Mouse (Mus musculus): ENCODE results near the gene Trmt61a. TPM values are rescaled to one million over a fixed set of nuclear protein-coding genes. Genes with fewer than 3 reads are reported as not detected.
A peak's percentile ranks its signal among the peaks of the same experiment; 100 is the strongest.

The Trmt61a gene
- total RNA-seq, 2 experiments from 2014 or later: 3.1 to 3.8 TPM

DNA sequence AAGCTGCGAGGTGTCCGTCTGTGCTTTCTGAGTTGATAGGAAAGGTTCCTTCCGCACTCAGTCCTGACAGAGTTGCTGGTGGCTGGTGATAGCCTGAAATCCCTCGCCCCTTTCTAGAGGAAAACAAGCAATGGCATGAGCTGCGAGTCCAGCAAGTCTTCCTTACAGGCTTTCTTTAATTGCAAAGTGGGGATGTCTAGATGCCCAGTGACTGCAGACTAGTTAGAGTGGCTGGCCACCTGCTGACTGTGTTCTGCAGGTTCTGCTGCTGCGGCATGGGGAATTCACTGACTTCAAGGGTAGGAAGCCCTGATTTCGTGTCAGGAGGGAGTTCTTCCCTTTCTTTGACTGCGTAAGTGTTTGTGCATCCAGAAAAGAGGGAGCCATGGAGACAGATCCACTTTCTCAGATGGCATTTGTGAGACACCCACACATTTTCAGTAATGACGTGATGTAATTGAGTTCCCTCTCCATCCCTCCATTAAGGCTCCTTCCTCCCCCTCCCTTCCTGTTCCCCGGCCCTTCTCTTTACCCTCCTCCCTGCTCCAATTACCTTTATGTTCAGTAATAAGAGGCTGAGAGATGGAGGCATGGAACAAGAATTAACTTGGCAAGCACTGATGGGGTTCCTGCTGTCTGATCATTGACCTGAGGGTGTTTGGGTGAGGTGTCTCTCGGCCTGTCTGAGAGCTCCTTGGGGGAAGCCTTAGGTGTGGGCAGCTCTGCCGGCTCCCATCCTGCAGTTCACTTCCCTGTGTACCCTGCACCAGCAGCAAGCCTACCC lies 47.6 kb downstream of the Trmt61a start:
- Histone ChIP-seq H3K4me3 (peak overlapping the region; percentile 45), H3K27ac (peak overlapping the region; percentile 89)
- intact Hi-C loops (cut with DNase I): no loop called here
- TF ChIP-seq CTCF (IDR thresholded peaks at IDR 0.05): no peak
- no peak for DNase-seq

DNA sequence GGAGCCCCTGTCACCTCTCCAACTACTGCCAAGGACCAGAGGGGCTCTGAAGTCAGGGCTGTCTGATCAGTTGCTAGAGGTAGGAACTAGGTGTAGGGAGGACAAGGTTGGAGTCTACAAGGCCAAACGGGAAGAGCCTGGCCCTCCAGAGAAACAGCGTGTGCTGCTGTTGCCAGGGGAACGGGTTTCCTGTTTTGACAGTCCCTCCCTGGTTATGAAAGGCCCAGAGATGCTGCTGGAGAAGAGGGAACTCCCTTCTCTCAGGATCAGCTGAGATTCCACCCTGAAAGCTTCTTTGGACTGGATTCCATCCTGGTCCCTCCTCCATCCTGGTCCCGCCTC lies 48.2 kb downstream of the Trmt61a start:
- TF ChIP-seq CTCF (IDR thresholded peaks at IDR 0.05): no peak
- intact Hi-C loops (cut with DNase I): no loop called here
- peak; percentile 71 for DNase-seq

DNA sequence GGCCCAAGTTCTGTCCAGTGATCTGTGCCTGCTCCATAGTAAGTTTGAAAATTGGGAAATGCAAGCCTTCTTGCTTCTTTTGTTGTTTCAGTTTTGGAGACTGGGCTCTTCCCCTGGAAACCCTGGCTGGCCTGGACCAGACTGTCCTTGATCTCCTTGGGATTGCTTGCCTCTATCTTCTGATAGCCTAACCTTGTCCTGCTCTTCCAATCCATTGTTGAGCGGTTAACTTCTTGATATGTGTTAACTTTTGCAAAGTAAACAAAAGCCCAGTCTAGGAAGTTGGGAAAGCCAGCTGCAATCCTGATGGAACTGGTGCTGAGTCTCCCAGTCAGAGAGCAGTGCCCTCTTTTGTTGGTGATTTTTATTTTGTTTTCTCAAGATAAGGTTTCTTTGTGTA lies 50.1 kb downstream of the Trmt61a start:
- intact Hi-C loops (cut with DNase I): no loop called here
- H3K4me3 ChIP-seq: no peak overlapping the region
- TF ChIP-seq CTCF (IDR thresholded peaks at IDR 0.05): no peak
- DNase-seq: no peak
- H3K27ac ChIP-seq: no peak overlapping the region

More for the DNA sequence above, 48.2 kb downstream of the Trmt61a start:
- Histone ChIP-seq H3K27ac (peak overlapping the region; percentile 89), H3K4me3 (peak overlapping the region; percentile 45)

DNA sequence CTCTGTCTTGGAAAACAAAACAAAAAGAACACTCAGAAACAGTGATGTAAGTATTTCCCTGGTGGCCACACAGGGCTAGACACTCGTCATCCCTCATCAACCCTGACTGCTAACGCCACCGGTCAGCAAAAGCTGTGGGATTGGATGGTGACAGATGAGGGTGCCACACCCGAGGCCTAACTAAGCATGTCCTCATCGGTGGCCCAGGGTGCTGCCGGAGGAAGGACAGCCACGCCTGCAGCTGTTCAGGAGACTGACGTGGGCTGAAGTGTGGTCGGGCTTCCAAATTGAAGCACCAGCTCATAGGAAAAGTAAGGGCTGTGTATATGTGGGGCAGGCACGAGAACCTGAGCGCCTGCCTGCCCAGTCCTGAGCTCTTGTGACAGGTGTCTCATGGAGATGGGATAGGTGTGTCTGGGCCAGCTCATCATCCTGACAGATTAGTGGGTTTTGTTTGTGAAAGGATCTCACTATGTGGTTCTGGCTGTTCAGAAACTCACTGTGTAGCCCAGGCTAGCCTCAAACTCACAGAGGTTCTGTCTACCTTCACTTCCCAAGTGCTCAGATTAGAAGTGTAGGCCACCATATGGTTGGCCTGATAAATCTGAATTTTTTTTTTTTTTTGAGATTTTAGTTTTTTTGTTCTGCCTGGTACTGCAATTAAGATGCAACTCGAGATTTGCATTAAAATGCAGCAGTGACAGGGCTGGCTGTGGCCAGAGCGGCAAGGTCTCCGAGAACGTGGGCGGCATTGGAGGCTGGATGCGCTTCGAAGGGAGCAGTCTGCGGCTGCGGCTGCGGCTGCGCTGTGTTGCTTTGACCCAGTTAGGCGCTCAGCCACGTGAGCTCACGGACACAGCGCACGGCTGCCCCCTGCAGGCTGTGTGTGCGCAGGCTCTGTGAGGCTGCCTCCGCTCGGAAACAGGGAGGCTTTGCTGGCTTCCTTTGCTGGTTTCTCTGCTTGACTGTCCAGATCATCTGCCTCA lies 54.2 kb downstream of the Trmt61a start:
- TF ChIP-seq CTCF (IDR thresholded peaks at IDR 0.05): peak; percentile 98
- peak; percentile 93 for DNase-seq
- intact Hi-C loops (cut with DNase I): loop anchor here (5.0 kb wide), 1 partner anchor 35 kb away; no protein-coding TSS in a partner anchor
- Histone ChIP-seq H3K27ac (peak overlapping the region; percentile 79), H3K4me3 (peak overlapping the region; percentile 50)

DNA sequence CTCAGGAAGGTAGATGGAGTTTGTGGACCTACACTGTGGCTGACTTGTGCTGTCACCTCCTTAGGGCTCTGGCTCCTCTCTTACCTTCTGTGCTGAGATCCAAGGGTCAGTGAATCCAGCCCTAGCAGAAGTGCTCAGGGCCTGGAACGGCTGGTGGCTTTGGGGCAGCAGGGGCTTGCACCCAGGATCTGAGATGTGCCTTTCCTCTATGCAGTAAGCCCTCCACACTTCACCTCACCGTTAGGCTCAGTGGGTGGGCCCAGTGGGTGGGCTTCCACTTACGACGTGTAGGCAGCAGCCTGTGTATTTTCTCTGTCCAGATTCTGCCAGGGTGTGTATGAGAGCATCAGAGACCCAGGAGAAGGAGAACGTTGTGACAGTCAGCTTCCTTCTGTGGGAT lies 55.0 kb downstream of the Trmt61a start:
- H3K4me3 ChIP-seq: no peak overlapping the region
- no peak for TF ChIP-seq CTCF (IDR thresholded peaks at IDR 0.05)
- intact Hi-C loops (cut with DNase I): loop anchor here (1.0 to 5.0 kb wide), 2 partner anchors 36 to 65 kb away; no protein-coding TSS in a partner anchor
- no peak for DNase-seq
- H3K27ac ChIP-seq: peak overlapping the region; percentile 79

Other genes starting within 250 kb of the Trmt61a start
- 10 to 100 TPM; 29.1 to 54.8 TPM for gene Tnfaip2, start 235.6 kb upstream of the Trmt61a start, total RNA-seq (2021)
- under 1 TPM; 0.20 to 0.33 TPM for gene Gm266, start 192.3 kb upstream of the Trmt61a start, total RNA-seq (2021)
- 100 to 1,000 TPM; 160 to 166 TPM for gene Eif5, start 140.1 kb upstream of the Trmt61a start, total RNA-seq (2021)
- gene Mark3, start 103.6 kb upstream of the Trmt61a start, total RNA-seq (2021): 10 to 100 TPM; 48.2 to 60.7 TPM
- gene Ckb, start 5.8 kb upstream of the Trmt61a start, total RNA-seq (2021): 10 to 100 TPM in 1 of 2 experiments, 1 to 10 TPM in 1; 6.7 to 10.8 TPM
- gene Bag5, start 35.2 kb downstream of the Trmt61a start, total RNA-seq (2021): 10 to 100 TPM; 14.7 to 19.2 TPM
- gene Apopt1, start 35.2 kb downstream of the Trmt61a start, total RNA-seq (2021): 10 to 100 TPM; 37.4 to 46.7 TPM
- gene Klc1, start 80.7 kb downstream of the Trmt61a start, total RNA-seq (2021): 10 to 100 TPM; 61.5 to 75.9 TPM
- gene Xrcc3, start 135.8 kb downstream of the Trmt61a start, total RNA-seq (2021): under 1 TPM in 1 of 2 experiments, not detected in 1; 0.47 TPM
- gene Zfyve21, start 136.1 kb downstream of the Trmt61a start, total RNA-seq (2021): 10 to 100 TPM; 15.6 to 18.0 TPM
- gene Ppp1r13b, start 230.0 kb downstream of the Trmt61a start, total RNA-seq (2021): 1 to 10 TPM; 6.7 to 7.1 TPM